ENCODE assay signal across 9 mouse cellular contexts in genomic region chr11:35452413-35452812, GRCm38 (mm10).
DNase-seq lines count a peak whose midpoint lies in the region; ATAC-seq lines count a peak whose summit lies in the region.
"Had no signal": no experiment of that assay in that cellular context is flagged by ENCODE, and none has a peak within 500 bp of the region (broad histone marks: within the 10 kb centered on the region; RNA-seq: fewer than 3 reads in every experiment).

No protein-coding gene starts in this region.

- no peaks in the 10 kb centered on the region for H3K36me3 ChIP-seq in lung, embryonic 16.5 days (ENCODE audit: control insufficient read depth, insufficient read depth, low read length)
- H3K36me3 ChIP-seq in embryonic facial prominence, embryonic 14.5 days (ENCODE audit: control insufficient read depth, insufficient read depth, low read length): no peaks in the 10 kb centered on the region
- H3K36me3 ChIP-seq in midbrain, embryonic 16.5 days (ENCODE audit: control insufficient read depth, insufficient read depth, low read length): no peaks in the 10 kb centered on the region

- 55% methylated on average over 5 of the region's 5 CpGs for WGBS in lung, embryonic 16.5 days
- 31% methylated on average over 5 of the region's 5 CpGs for whole genome bisulfite sequencing in embryonic facial prominence, embryonic 14.5 days
- WGBS in midbrain, embryonic 16.5 days: 17% methylated on average over 4 of the region's 5 CpGs

- no peak overlapping the region for H3K27ac ChIP-seq in lung, embryonic 16.5 days (ENCODE audit: low read length)
- no peak overlapping the region for H3K27ac ChIP-seq in embryonic facial prominence, embryonic 14.5 days (replicated peaks; ENCODE audit: low read depth, low read length)
- H3K27ac ChIP-seq in midbrain, embryonic 16.5 days (ENCODE audit: low read length): no peak overlapping the region
- H3K27ac ChIP-seq: macrophage had no signal

- no peak for ATAC-seq in cerebellum, adult (ENCODE audit: insufficient number of reproducible peaks, low FRiP score, low TSS enrichment)
- ATAC-seq in lung, embryonic 16.5 days (ENCODE audit: low read depth): peak; percentile 16; the same call in 1 of the 2 replicates
- peak; percentile 71; the same call in 1 of the 2 replicates for ATAC-seq in embryonic facial prominence, embryonic 14.5 days (ENCODE audit: low read depth)
- ATAC-seq in midbrain, embryonic 16.5 days: peak; percentile 87

- peak; percentile 63 to 70 for DNase-seq in cerebellum, postnatal 10 days
- DNase-seq in lung, postnatal 25 days (ENCODE audit: low spot score): no peak
- peak; percentile 54 for DNase-seq in embryonic facial prominence, embryonic 14.5 days (ENCODE audit: low spot score)
- peak; percentile 62 for DNase-seq in kidney, postnatal 10 days
- no peak for DNase-seq in spleen, adult 18-20 months

- H3K4me2 ChIP-seq in lung, embryonic 16.5 days (ENCODE audit: low read depth, low read length): no peak overlapping the region
- H3K4me2 ChIP-seq in embryonic facial prominence, embryonic 14.5 days (ENCODE audit: low read depth, low read length): no peak overlapping the region
- no peak overlapping the region for H3K4me2 ChIP-seq in midbrain, embryonic 16.5 days (ENCODE audit: low read length)

- no peak overlapping the region for H3K9ac ChIP-seq in lung, embryonic 16.5 days (ENCODE audit: low read length)
- H3K9ac ChIP-seq in embryonic facial prominence, embryonic 14.5 days (ENCODE audit: low read depth, low read length): no peak overlapping the region
- H3K9ac ChIP-seq in midbrain, embryonic 16.5 days (ENCODE audit: low read depth, low read length): no peak overlapping the region

- H3K9me3 ChIP-seq in lung, embryonic 16.5 days (ENCODE audit: control insufficient read depth, low read length): no peaks in the 10 kb centered on the region
- no peaks in the 10 kb centered on the region for H3K9me3 ChIP-seq in embryonic facial prominence, embryonic 14.5 days (ENCODE audit: control insufficient read depth, low read length)
- no peaks in the 10 kb centered on the region for H3K9me3 ChIP-seq in midbrain, embryonic 16.5 days (replicated peaks; ENCODE audit: control insufficient read depth, low read length, poor library complexity, severe bottlenecking)

- no peak overlapping the region for H3K4me3 ChIP-seq in lung, embryonic 16.5 days (ENCODE audit: low read length)
- H3K4me3 ChIP-seq in embryonic facial prominence, embryonic 14.5 days (ENCODE audit: low read depth, low read length): no peak overlapping the region
- H3K4me3 ChIP-seq in midbrain, embryonic 16.5 days (ENCODE audit: low read depth, low read length): no peak overlapping the region

- peaks cover 3% of the 10 kb centered on the region; the same call in 1 of the 2 replicates for H3K4me1 ChIP-seq in lung, embryonic 16.5 days (replicated peaks; ENCODE audit: control insufficient read depth, insufficient read depth, low read length)
- H3K4me1 ChIP-seq in embryonic facial prominence, embryonic 14.5 days (ENCODE audit: control insufficient read depth, insufficient read depth, low read length): peaks cover 12% of the 10 kb centered on the region
- H3K4me1 ChIP-seq in midbrain, embryonic 16.5 days (ENCODE audit: control insufficient read depth, insufficient read depth, low read length): peaks cover 9% of the 10 kb centered on the region

- H3K27me3 ChIP-seq in lung, embryonic 16.5 days (ENCODE audit: control insufficient read depth, insufficient read depth, low read depth, low read length): no peaks in the 10 kb centered on the region
- H3K27me3 ChIP-seq in embryonic facial prominence, embryonic 14.5 days (replicated peaks; ENCODE audit: control insufficient read depth, insufficient read depth, low read length): no peaks in the 10 kb centered on the region
- H3K27me3 ChIP-seq in midbrain, embryonic 16.5 days (ENCODE audit: control insufficient read depth, insufficient read depth, low read depth, low read length): peaks cover 31% of the 10 kb centered on the region

Comparison
In these comparisons a context has a peak if more than half of its experiments do, and no peak if none do; other contexts are left out.
1. DNase-seq: peak in cerebellum, postnatal 10 days (2 of 2), embryonic facial prominence, embryonic 14.5 days (single experiment) and kidney, postnatal 10 days (single experiment); none in lung, postnatal 25 days (single experiment) and spleen, adult 18-20 months (0 of 2).